Mouse (Mus musculus): ENCODE data around the gene Prickle2.
A peak's percentile ranks its signal among the peaks of the same experiment; 100 is the strongest.

Prickle2 gene

GRCm38 (mm10) chr6:92584026-92584425 lies 121.9 kb downstream of the Prickle2 start:
- DNase-seq (ENCODE audit: low read depth) = no peak

GRCm38 (mm10) chr6:92575227-92575626 lies 130.7 kb downstream of the Prickle2 start:
- DNase-seq (ENCODE audit: low read depth) = no peak

GRCm38 (mm10) chr6:92572139-92572538 lies 133.8 kb downstream of the Prickle2 start:
- DNase-seq (ENCODE audit: low read depth) = no peak

GRCm38 (mm10) chr6:92570090-92570489 lies 135.9 kb downstream of the Prickle2 start:
- no peak for DNase-seq (ENCODE audit: low read depth)

DNA sequence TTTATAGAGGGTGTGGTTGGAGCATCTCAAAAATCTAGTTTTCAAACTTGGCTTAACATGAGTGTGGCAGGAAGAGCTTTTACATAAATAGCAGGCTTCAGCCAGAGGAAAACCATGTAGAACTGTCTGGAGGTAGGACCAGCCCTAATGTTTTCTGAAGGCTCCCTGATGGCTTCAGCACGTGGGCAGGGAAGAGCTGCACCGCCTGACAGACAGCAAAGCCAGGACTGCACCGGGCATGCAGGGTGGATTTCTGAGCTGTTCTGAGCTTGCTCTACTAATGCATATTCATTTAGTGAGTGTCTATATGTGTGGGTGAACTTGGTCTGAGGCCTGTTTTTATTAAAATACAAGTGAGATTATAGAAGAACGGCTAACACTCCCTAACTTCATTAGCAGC lies 136.7 kb downstream of the Prickle2 start:
- no peak for DNase-seq (ENCODE audit: low read depth)

- DNase-seq (ENCODE audit: low read depth) = peak; percentile 2
Measured at GRCm38 (mm10) chr6:92559261-92559660, 146.7 kb downstream of the Prickle2 start.

DNA sequence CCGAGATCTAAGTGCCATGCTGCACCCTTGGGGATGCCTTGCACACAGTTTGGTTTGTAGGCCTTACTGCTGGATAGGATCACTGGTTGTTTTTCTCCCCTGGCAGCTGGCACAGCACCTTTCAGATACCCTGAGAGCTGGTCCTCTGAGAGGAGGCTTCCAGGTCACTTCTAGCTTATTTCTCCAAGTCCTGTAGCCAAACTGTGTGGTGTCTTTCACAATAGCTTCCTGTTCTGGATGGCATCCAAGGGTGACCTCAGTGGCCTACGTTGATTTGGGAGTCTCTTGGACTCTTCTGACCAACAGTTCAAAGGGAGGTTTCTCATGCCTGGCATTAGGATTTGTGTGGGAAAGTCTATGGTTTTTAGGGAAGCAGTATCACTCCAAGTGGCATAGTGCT lies 150.3 kb downstream of the Prickle2 start:
- DNase-seq (ENCODE audit: low read depth) = peak; percentile 37

GRCm38 (mm10) chr6:92553086-92553485 lies 152.9 kb downstream of the Prickle2 start:
- DNase-seq (ENCODE audit: low read depth) = no peak

DNA sequence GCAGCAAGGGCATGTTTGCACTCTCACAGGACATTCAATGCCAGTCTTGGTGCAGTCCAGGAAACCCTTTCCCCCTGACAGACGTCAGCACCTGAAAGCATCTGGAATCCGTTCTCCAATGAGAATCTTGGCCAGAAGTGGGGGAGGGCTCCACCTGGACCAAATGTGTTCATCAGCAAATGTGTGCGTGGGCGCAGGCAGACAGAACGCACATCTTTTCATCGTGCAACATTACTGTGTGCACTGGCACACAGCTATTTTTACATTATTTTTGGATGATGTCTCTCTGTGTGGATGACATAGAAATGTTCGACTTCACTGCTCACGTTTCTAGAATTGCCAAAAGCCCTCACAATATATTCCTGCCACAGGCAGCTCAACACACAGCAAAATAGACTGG lies 156.7 kb downstream of the Prickle2 start:
- DNase-seq (ENCODE audit: low read depth) = no peak

- DNase-seq (ENCODE audit: low read depth) = no peak
Measured at GRCm38 (mm10) chr6:92545204-92545603, 160.8 kb downstream of the Prickle2 start.

- DNase-seq (ENCODE audit: low read depth) = no peak
Measured at GRCm38 (mm10) chr6:92543825-92544224, 162.1 kb downstream of the Prickle2 start.

DNA sequence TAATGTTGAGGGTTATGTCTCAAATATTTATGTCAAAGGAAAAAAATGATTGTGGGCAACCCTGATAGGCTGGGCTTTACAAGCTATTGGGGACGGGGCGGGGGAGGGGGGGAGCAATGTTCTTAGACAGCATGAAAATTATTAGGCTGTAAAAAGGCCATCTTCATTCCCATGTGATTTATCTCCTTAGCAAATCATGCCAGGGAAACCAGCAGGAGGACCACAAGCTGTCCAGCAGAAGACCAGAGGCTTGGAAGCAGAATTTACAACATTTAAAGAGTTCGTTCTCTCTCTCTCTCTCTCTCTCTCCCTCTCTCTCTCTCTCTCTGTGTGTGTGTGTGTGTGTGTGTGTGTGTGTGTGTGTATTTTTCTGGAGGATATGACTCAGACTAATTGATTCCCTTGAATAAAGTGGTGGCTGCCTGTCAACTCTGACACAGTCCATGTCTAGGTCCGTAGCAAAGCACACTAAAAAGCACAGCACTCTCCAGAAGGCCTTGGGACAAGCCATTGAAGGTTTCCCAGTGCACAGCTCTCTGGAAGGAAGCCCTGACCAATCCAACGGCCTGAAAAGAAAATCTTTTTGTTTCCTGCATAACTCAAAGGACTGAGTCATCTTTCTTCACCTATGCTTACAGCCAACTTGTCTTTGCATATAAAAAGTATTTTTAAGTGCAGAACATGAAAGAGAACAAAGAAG lies 163.4 kb downstream of the Prickle2 start:
- no peak for DNase-seq (ENCODE audit: low read depth)

- DNase-seq (ENCODE audit: low read depth) = no peak
Measured at GRCm38 (mm10) chr6:92534226-92535031, 171.5 kb downstream of the Prickle2 start.

DNA sequence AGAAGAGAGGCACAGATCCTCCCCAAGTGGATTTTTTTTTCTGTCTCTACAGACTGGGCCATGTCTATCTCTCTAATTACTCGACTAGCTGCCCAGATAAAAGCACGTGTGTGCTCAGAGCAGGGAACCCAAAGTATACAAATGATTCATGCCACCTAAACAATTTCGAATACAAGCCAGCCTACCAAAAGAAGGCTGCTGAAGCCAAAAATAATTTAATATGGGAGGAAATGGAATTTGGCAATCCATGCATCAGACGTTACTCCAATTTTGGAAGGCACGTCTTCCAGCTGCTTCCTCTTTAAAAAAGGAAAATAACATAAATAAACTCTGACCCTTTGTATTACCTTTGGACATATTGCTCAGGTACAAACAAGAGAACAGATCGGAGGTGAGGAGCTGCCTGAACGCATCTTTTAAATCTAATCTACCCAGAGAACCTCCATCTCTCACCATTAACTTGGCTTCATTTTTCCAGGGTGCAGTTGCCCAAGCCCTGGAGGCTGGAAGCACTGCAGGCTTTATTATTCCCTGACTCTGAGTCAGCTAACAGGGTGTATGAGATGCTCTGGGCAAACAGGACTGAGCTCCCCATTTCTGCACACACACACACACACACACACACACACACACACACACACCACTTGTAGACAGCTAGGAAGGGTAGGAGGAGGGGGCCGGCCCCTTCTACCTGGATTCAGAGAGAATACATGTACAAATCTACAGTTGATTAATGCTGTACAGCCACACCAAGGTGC lies 172.5 kb downstream of the Prickle2 start:
- no peak for DNase-seq (ENCODE audit: low read depth)

DNA sequence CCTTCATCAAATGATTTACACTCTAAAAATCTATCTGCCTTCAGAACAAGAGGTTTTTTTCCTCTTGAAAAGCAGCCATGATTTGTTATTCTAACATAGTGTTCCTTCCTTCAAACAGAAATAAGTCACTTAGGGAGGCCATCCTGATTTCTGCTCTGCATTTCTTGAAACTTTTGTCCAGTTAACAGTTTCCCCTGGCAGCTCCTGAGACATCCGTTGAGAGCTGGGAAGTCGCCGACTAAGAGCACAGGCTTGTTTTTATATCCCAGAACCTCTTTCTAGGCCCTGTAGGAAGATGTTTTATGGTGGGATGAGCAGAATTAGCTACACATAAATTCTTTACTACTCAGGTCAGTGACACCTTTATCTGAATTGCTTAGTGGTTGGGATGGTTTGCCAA lies 173.1 kb downstream of the Prickle2 start:
- no peak for DNase-seq (ENCODE audit: low read depth)

GRCm38 (mm10) chr6:92532331-92532730 lies 173.6 kb downstream of the Prickle2 start:
- no peak for DNase-seq (ENCODE audit: low read depth)

DNA sequence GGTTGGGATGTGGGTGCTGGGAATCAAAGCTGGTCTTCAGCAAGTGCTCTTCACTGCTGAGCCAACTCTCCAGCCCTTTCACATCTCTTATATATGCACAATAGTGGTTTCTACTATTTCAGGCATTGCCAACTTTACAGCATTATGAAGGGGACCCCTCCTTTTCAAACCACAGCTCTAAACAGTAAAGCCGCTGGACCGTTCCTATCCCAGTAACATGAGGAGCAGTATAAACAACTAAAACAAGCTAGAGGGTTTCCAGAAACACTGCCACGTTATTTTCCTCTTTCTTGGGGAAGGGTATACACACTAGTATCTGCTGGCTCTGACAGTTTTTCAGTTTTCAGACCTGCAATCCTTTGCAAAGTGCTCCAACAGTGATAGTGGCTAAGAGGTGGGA lies 179.7 kb downstream of the Prickle2 start:
- no peak for DNase-seq (ENCODE audit: low read depth)

DNA sequence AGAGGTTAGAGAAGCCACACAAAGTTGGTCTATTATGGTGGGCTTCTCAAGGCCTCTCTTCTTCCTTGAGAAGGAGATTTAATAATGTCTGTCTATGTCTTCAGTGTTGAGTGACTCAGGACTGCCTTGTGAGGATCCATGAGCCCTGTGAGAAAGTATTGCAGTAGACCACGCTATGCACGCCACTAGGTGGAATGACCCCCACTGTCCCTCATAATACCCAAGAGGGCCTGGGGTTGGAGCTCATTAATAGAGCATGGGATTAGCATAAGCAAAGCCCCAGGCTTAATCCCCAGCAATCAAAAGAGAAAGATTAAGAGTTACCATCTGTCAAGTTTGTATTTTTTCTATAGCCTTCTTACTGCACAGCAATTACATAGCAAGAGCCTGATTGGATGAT lies 180.3 kb downstream of the Prickle2 start:
- DNase-seq (ENCODE audit: low read depth) = no peak

GRCm38 (mm10) chr6:92521526-92522075 lies 184.4 kb downstream of the Prickle2 start:
- DNase-seq (ENCODE audit: low read depth) = no peak

- DNase-seq (ENCODE audit: low read depth) = no peak
Measured at GRCm38 (mm10) chr6:92520088-92520875, 185.7 kb downstream of the Prickle2 start.

- DNase-seq (ENCODE audit: low read depth) = no peak
Measured at GRCm38 (mm10) chr6:92518438-92518968, 187.5 kb downstream of the Prickle2 start.

Data from 416B (cell line).